Mouse (Mus musculus) thymus, adult 2 months (tissue): ENCODE data around the gene Kmt2b.

Experiments
- CTCF ChIP-seq: fragments of 200-500 bp; IDR thresholded peaks from 2 replicates; pipeline ENCODE4 v1.5.1; 2012; ENCODE audit warnings: mild to moderate bottlenecking, control low read depth, low read length, moderate library complexity, borderline replicate concordance; ENCODE audit not compliant: control insufficient read depth, poor library complexity, insufficient read depth; ENCODE audit errors: extremely low read depth
- POLR2A ChIP-seq: fragments of 200-500 bp; IDR thresholded peaks from 2 replicates; pipeline ENCODE4 v1.6.1; 2012; ENCODE audit warnings: mild to moderate bottlenecking, low read length, control low read depth, moderate library complexity; ENCODE audit not compliant: control insufficient read depth, poor library complexity, insufficient read depth; ENCODE audit errors: extremely low read depth

GRCm38 (mm10) chr7:30520856-30521255 is 67.7 kb downstream of the Kmt2b start:
- TF ChIP-seq POLR2A (no peak), CTCF (no peak)
